Mouse (Mus musculus): ENCODE measurements around the gene Borcs5. TPM values are rescaled to one million over a fixed set of nuclear protein-coding genes. Genes with fewer than 3 reads are reported as not detected.

The Borcs5 gene
- 56.0 and 59.0 TPM in 2 replicates for total RNA-seq (2014; rRNA removed)
- polyA plus RNA-seq (2015; fragmentation: Nextera tagmentation; extraction: Ambion mirVana) = 39.6 and 42.7 TPM in 2 replicates

- no peak within 1 kb of the TSS for H3K9ac ChIP-seq (replicated peaks; ENCODE audit: low read length, poor library complexity, severe bottlenecking)
- no peaks in the 10 kb centered on the region for H3K36me3 ChIP-seq (ENCODE audit: insufficient read depth, low read length)
- no peak within 1 kb of the TSS for H3K27ac ChIP-seq (ENCODE audit: low read depth, low read length)
- H3K4me3 ChIP-seq (ENCODE audit: low read depth, low read length) = no peak within 1 kb of the TSS
- no peak for DNase-seq (ENCODE audit: low spot score)
- H3K9me3 ChIP-seq (ENCODE audit: low read length) = no peaks in the 10 kb centered on the region
- no peaks in the 10 kb centered on the region for H3K4me1 ChIP-seq (ENCODE audit: insufficient read depth, low read length)
- WGBS = 87% methylated on average over 3 of the region's 3 CpGs
- no peak for ATAC-seq (ENCODE audit: low FRiP score)
- TF ChIP-seq CTCF (IDR thresholded peaks at IDR 0.05) = no peak
- no peak within 1 kb of the TSS for H3K4me2 ChIP-seq (ENCODE audit: low read depth, low read length, poor library complexity, severe bottlenecking)
- H3K27me3 ChIP-seq (ENCODE audit: insufficient read depth, low read length) = no peaks in the 10 kb centered on the region
Observed at GRCm38 (mm10) chr6:134639210-134639609, at the start of gene Borcs5. Gene Borcs5, plus strand, starts transcription at chr6:134639510.

GRCm38 (mm10) chr6:134591614-134592013 lies 47.7 kb upstream of the Borcs5 start:
- Histone ChIP-seq H3K4me1 (ENCODE audit: insufficient read depth, low read length) (no peaks in the 10 kb centered on the region), H3K27ac (ENCODE audit: low read depth, low read length) (no peak overlapping the region), H3K9me3 (ENCODE audit: low read length) (no peaks in the 10 kb centered on the region), H3K4me2 (ENCODE audit: low read depth, low read length, poor library complexity, severe bottlenecking) (no peak overlapping the region), H3K4me3 (ENCODE audit: low read depth, low read length) (no peak overlapping the region), H3K9ac (replicated peaks; ENCODE audit: low read length, poor library complexity, severe bottlenecking) (no peak overlapping the region), H3K36me3 (ENCODE audit: insufficient read depth, low read length) (no peaks in the 10 kb centered on the region), H3K27me3 (ENCODE audit: insufficient read depth, low read length) (no peaks in the 10 kb centered on the region)
- DNase-seq (ENCODE audit: low spot score) = no peak
- no peak for TF ChIP-seq CTCF (IDR thresholded peaks at IDR 0.05)
- ATAC-seq (ENCODE audit: low FRiP score) = no peak
- 82% methylated on average over 2 of the region's 2 CpGs for WGBS

GRCm38 (mm10) chr6:134594569-134595442 lies 44.5 kb upstream of the Borcs5 start:
- H3K4me2 ChIP-seq (ENCODE audit: low read depth, low read length, poor library complexity, severe bottlenecking) = no peak overlapping the region
- no peak overlapping the region for H3K27ac ChIP-seq (ENCODE audit: low read depth, low read length)
- no peak overlapping the region for H3K4me3 ChIP-seq (ENCODE audit: low read depth, low read length)
- no peaks in the 10 kb centered on the region for H3K4me1 ChIP-seq (ENCODE audit: insufficient read depth, low read length)
- ATAC-seq (ENCODE audit: low FRiP score) (no peak), DNase-seq (ENCODE audit: low spot score) (no peak)
- no peaks in the 10 kb centered on the region for H3K27me3 ChIP-seq (ENCODE audit: insufficient read depth, low read length)
- no peaks in the 10 kb centered on the region for H3K9me3 ChIP-seq (ENCODE audit: low read length)
- H3K36me3 ChIP-seq (ENCODE audit: insufficient read depth, low read length) = no peaks in the 10 kb centered on the region
- no peak for TF ChIP-seq CTCF (IDR thresholded peaks at IDR 0.05)
- 85% methylated on average over 21 of the region's 21 CpGs for WGBS
- H3K9ac ChIP-seq (replicated peaks; ENCODE audit: low read length, poor library complexity, severe bottlenecking) = no peak overlapping the region

GRCm38 (mm10) chr6:134597651-134598229 lies 41.6 kb upstream of the Borcs5 start:
- no peak overlapping the region for H3K4me3 ChIP-seq (ENCODE audit: low read depth, low read length)
- H3K27ac ChIP-seq (ENCODE audit: low read depth, low read length) = no peak overlapping the region
- H3K36me3 ChIP-seq (ENCODE audit: insufficient read depth, low read length) = no peaks in the 10 kb centered on the region
- no peaks in the 10 kb centered on the region for H3K27me3 ChIP-seq (ENCODE audit: insufficient read depth, low read length)
- WGBS = 90% methylated on average over 6 of the region's 6 CpGs
- no peak overlapping the region for H3K9ac ChIP-seq (replicated peaks; ENCODE audit: low read length, poor library complexity, severe bottlenecking)
- H3K4me2 ChIP-seq (ENCODE audit: low read depth, low read length, poor library complexity, severe bottlenecking) = no peak overlapping the region
- DNase-seq (ENCODE audit: low spot score) (no peak), ATAC-seq (ENCODE audit: low FRiP score) (no peak)
- no peaks in the 10 kb centered on the region for H3K4me1 ChIP-seq (ENCODE audit: insufficient read depth, low read length)
- TF ChIP-seq CTCF (IDR thresholded peaks at IDR 0.05) = no peak
- H3K9me3 ChIP-seq (ENCODE audit: low read length) = no peaks in the 10 kb centered on the region

DNA sequence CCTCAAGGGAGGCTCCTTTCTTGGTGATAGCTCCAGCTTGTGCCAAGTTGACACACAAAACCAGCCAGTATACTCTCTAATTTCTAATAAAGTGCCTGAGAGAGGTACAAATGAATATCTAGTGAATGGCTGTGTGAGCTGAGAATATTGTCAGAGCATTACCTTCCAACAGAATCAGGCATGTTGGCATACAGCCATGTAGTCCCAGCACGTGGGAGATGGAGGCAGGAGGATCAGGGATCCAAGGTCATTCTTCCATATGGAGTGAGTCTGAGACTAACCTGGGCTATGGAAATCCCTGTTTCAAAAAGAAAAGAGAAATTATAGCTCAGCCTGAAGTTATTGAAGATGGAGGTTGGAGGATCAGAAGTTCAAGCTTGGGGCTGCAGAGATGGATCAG lies 40.1 kb upstream of the Borcs5 start:
- H3K4me3 ChIP-seq (ENCODE audit: low read depth, low read length) = no peak overlapping the region

DNA sequence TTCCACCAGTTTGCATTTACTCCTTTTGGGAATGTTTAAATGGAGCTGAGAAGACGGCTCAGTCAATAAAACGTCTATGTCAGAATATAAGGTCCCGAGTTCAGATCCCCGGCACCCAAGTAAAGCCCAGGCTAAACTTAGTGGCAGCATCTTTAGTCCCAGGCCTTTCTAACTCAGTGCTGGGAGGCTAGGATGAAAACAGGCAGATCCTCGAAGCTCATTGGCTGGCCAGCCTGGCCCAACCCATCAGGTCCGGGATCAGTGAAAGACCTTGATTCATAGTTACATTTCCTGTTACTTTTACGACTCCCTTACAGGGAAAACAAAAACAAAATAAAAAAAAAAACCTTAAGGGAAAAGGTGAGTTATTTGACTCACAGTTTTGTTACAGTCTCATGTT lies 38.2 kb upstream of the Borcs5 start:
- no peaks in the 10 kb centered on the region for H3K27me3 ChIP-seq (ENCODE audit: insufficient read depth, low read length)
- H3K9me3 ChIP-seq (ENCODE audit: low read length) = no peaks in the 10 kb centered on the region
- H3K9ac ChIP-seq (replicated peaks; ENCODE audit: low read length, poor library complexity, severe bottlenecking) = no peak overlapping the region
- no peaks in the 10 kb centered on the region for H3K4me1 ChIP-seq (ENCODE audit: insufficient read depth, low read length)
- H3K36me3 ChIP-seq (ENCODE audit: insufficient read depth, low read length) = no peaks in the 10 kb centered on the region
- H3K4me2 ChIP-seq (ENCODE audit: low read depth, low read length, poor library complexity, severe bottlenecking) = no peak overlapping the region
- no peak overlapping the region for H3K4me3 ChIP-seq (ENCODE audit: low read depth, low read length)
- WGBS = 65% methylated on average over 7 of the region's 7 CpGs
- DNase-seq (ENCODE audit: low spot score) (no peak), ATAC-seq (ENCODE audit: low FRiP score) (no peak)
- H3K27ac ChIP-seq (ENCODE audit: low read depth, low read length) = no peak overlapping the region
- TF ChIP-seq CTCF (IDR thresholded peaks at IDR 0.05) = no peak

More for the DNA sequence above, 40.1 kb upstream of the Borcs5 start:
- no peak overlapping the region for H3K4me2 ChIP-seq (ENCODE audit: low read depth, low read length, poor library complexity, severe bottlenecking)
- H3K27ac ChIP-seq (ENCODE audit: low read depth, low read length) = no peak overlapping the region
- H3K9me3 ChIP-seq (ENCODE audit: low read length) = no peaks in the 10 kb centered on the region
- ATAC-seq (ENCODE audit: low FRiP score) = no peak
- DNase-seq (ENCODE audit: low spot score) = no peak
- WGBS = 71% methylated on average over 1 of the region's 1 CpGs
- no peaks in the 10 kb centered on the region for H3K36me3 ChIP-seq (ENCODE audit: insufficient read depth, low read length)
- TF ChIP-seq CTCF (IDR thresholded peaks at IDR 0.05) = no peak
- H3K9ac ChIP-seq (replicated peaks; ENCODE audit: low read length, poor library complexity, severe bottlenecking) = no peak overlapping the region
- H3K27me3 ChIP-seq (ENCODE audit: insufficient read depth, low read length) = no peaks in the 10 kb centered on the region
- no peaks in the 10 kb centered on the region for H3K4me1 ChIP-seq (ENCODE audit: insufficient read depth, low read length)
